14 mouse cellular contexts compared by ENCODE assay signal in genomic region chr9:103677811-103678210, GRCm38 (mm10).
"Had no signal": no experiment of that assay in that cellular context is flagged by ENCODE, and none has a peak within 500 bp of the region (broad histone marks: within the 10 kb centered on the region; RNA-seq: fewer than 3 reads in every experiment).

No protein-coding gene starts in this region.

- H3K4me3 ChIP-seq: left cerebral cortex, adult 2 months; limb, embryonic 10.5 days; liver, embryonic 15.5 days; midbrain, embryonic 10.5 days; myocyte; neural tube, embryonic 15.5 days had no signal

- H3K4me2 ChIP-seq: liver, embryonic 11.5 days; liver, embryonic 15.5 days; neural tube, embryonic 15.5 days had no signal

- H3K9me3 ChIP-seq: limb, embryonic 10.5 days; liver, embryonic 15.5 days; midbrain, embryonic 10.5 days; neural tube, embryonic 15.5 days had no signal

- H3K4me1 ChIP-seq: liver, embryonic 15.5 days had no signal

- H3K27ac ChIP-seq: left cerebral cortex, adult 2 months; limb, embryonic 10.5 days; liver, embryonic 15.5 days; midbrain, embryonic 10.5 days; neural tube, embryonic 15.5 days had no signal

- H3K27me3 ChIP-seq: liver, embryonic 15.5 days; neural tube, embryonic 15.5 days had no signal

- ATAC-seq: lung, postnatal 0 days had no signal

- H3K36me3 ChIP-seq: limb, embryonic 10.5 days; liver, embryonic 15.5 days; midbrain, embryonic 10.5 days; neural tube, embryonic 15.5 days had no signal

- H3K9ac ChIP-seq: liver, embryonic 15.5 days; neural tube, embryonic 15.5 days had no signal

- DNase-seq: lung, adult 2 months; lung, postnatal 36 days; midbrain, embryonic 14.5 days; right cerebral cortex, adult 18-20 months; right cerebral cortex, postnatal 25 days; thymus, postnatal 36 days had no signal
